Mouse (Mus musculus): Measurements from ENCODE around the gene Map7d1. TPM values are rescaled to one million over a fixed set of nuclear protein-coding genes. Genes with fewer than 3 reads are reported as not detected.

The Map7d1 gene
- polyA plus RNA-seq, 1 experiment from 2014 or later = 64.2 TPM

- no peaks in the 10 kb centered on the region for H3K9me3 ChIP-seq (ENCODE audit: control insufficient read depth, low read length)
- H3K4me1 ChIP-seq (ENCODE audit: control insufficient read depth, insufficient read depth, low read length) = peaks cover 20% of the 10 kb centered on the region
- peaks cover 37% of the 10 kb centered on the region for H3K36me3 ChIP-seq (ENCODE audit: control insufficient read depth, insufficient read depth, low read length)
- 0 out of 2 replicates have a peak overlapping the region, but pooled peaks have one; percentile 4 for H3K4me2 ChIP-seq (ENCODE audit: low read depth, low read length)
- H3K27me3 ChIP-seq (replicated peaks; ENCODE audit: control insufficient read depth, insufficient read depth, low read length) = no peaks in the 10 kb centered on the region
- DNase-seq (ENCODE audit: low spot score) (peak; percentile 16), ATAC-seq (ENCODE audit: low read depth) (no peak)
- WGBS = 79% methylated on average over 3 of the region's 3 CpGs
- H3K4me3 ChIP-seq (ENCODE audit: low read depth, low read length) = no peak overlapping the region
- no peak overlapping the region for H3K27ac ChIP-seq (replicated peaks; ENCODE audit: low read depth, low read length)
- no peak overlapping the region for H3K9ac ChIP-seq (ENCODE audit: low read depth, low read length)
Observed at GRCm38 (mm10) chr4:126197485-126197884, 58.7 kb downstream of the Map7d1 start.

GRCm38 (mm10) chr4:126194916-126195315 is 61.2 kb downstream of the Map7d1 start:
- H3K9ac ChIP-seq (ENCODE audit: low read depth, low read length) = no peak overlapping the region
- no peaks in the 10 kb centered on the region for H3K27me3 ChIP-seq (replicated peaks; ENCODE audit: control insufficient read depth, insufficient read depth, low read length)
- peaks cover 54% of the 10 kb centered on the region for H3K36me3 ChIP-seq (ENCODE audit: control insufficient read depth, insufficient read depth, low read length)
- no peak overlapping the region for H3K27ac ChIP-seq (replicated peaks; ENCODE audit: low read depth, low read length)
- ATAC-seq (ENCODE audit: low read depth) = no peak
- no peaks in the 10 kb centered on the region for H3K9me3 ChIP-seq (ENCODE audit: control insufficient read depth, low read length)
- 87% methylated on average over 4 of the region's 4 CpGs for WGBS
- no peak for DNase-seq (ENCODE audit: low spot score)
- H3K4me2 ChIP-seq (ENCODE audit: low read depth, low read length) = no peak overlapping the region
- H3K4me1 ChIP-seq (ENCODE audit: control insufficient read depth, insufficient read depth, low read length) = peaks cover 8% of the 10 kb centered on the region
- H3K4me3 ChIP-seq (ENCODE audit: low read depth, low read length) = no peak overlapping the region

- H3K4me1 ChIP-seq (ENCODE audit: control insufficient read depth, insufficient read depth, low read length) = 0 out of 2 replicates have a peak, but pooled peaks cover 4% of the 10 kb centered on the region
- DNase-seq (ENCODE audit: low spot score) (no peak), ATAC-seq (ENCODE audit: low read depth) (no peak)
- no peak overlapping the region for H3K27ac ChIP-seq (replicated peaks; ENCODE audit: low read depth, low read length)
- no peak overlapping the region for H3K9ac ChIP-seq (ENCODE audit: low read depth, low read length)
- peaks cover 53% of the 10 kb centered on the region for H3K36me3 ChIP-seq (ENCODE audit: control insufficient read depth, insufficient read depth, low read length)
- H3K9me3 ChIP-seq (ENCODE audit: control insufficient read depth, low read length) = no peaks in the 10 kb centered on the region
- no peaks in the 10 kb centered on the region for H3K27me3 ChIP-seq (replicated peaks; ENCODE audit: control insufficient read depth, insufficient read depth, low read length)
- H3K4me3 ChIP-seq (ENCODE audit: low read depth, low read length) = no peak overlapping the region
- H3K4me2 ChIP-seq (ENCODE audit: low read depth, low read length) = no peak overlapping the region
Observed at GRCm38 (mm10) chr4:126194216-126194615, 61.9 kb downstream of the Map7d1 start.

GRCm38 (mm10) chr4:126190636-126191035 is 65.5 kb downstream of the Map7d1 start:
- H3K27me3 ChIP-seq (replicated peaks; ENCODE audit: control insufficient read depth, insufficient read depth, low read length) = no peaks in the 10 kb centered on the region
- no peak overlapping the region for H3K27ac ChIP-seq (replicated peaks; ENCODE audit: low read depth, low read length)
- no peak for DNase-seq (ENCODE audit: low spot score)
- H3K4me2 ChIP-seq (ENCODE audit: low read depth, low read length) = no peak overlapping the region
- H3K4me3 ChIP-seq (ENCODE audit: low read depth, low read length) = no peak overlapping the region
- H3K9me3 ChIP-seq (ENCODE audit: control insufficient read depth, low read length) = no peaks in the 10 kb centered on the region
- H3K36me3 ChIP-seq (ENCODE audit: control insufficient read depth, insufficient read depth, low read length) = peaks cover 65% of the 10 kb centered on the region
- no peaks in the 10 kb centered on the region for H3K4me1 ChIP-seq (ENCODE audit: control insufficient read depth, insufficient read depth, low read length)
- ATAC-seq (ENCODE audit: low read depth) = peak; percentile 5; the same call in 1 of the 2 replicates
- 91% methylated on average over 2 of the region's 2 CpGs for WGBS
- no peak overlapping the region for H3K9ac ChIP-seq (ENCODE audit: low read depth, low read length)

GRCm38 (mm10) chr4:126187096-126187495 is 69.0 kb downstream of the Map7d1 start:
- DNase-seq (ENCODE audit: low spot score) = no peak
- Histone ChIP-seq H3K27ac (replicated peaks; ENCODE audit: low read depth, low read length) (no peak overlapping the region), H3K9ac (ENCODE audit: low read depth, low read length) (no peak overlapping the region), H3K4me3 (ENCODE audit: low read depth, low read length) (no peak overlapping the region), H3K4me2 (ENCODE audit: low read depth, low read length) (no peak overlapping the region), H3K36me3 (ENCODE audit: control insufficient read depth, insufficient read depth, low read length) (peaks cover 64% of the 10 kb centered on the region), H3K9me3 (ENCODE audit: control insufficient read depth, low read length) (no peaks in the 10 kb centered on the region), H3K4me1 (ENCODE audit: control insufficient read depth, insufficient read depth, low read length) (no peaks in the 10 kb centered on the region), H3K27me3 (replicated peaks; ENCODE audit: control insufficient read depth, insufficient read depth, low read length) (no peaks in the 10 kb centered on the region)
- 90% methylated on average over 3 of the region's 3 CpGs for WGBS
- no peak for ATAC-seq (ENCODE audit: low read depth)

GRCm38 (mm10) chr4:126183034-126183433 is 73.1 kb downstream of the Map7d1 start:
- Histone ChIP-seq H3K27me3 (replicated peaks; ENCODE audit: control insufficient read depth, insufficient read depth, low read length) (no peaks in the 10 kb centered on the region), H3K4me3 (ENCODE audit: low read depth, low read length) (no peak overlapping the region), H3K9ac (ENCODE audit: low read depth, low read length) (no peak overlapping the region), H3K4me1 (ENCODE audit: control insufficient read depth, insufficient read depth, low read length) (0 out of 2 replicates have a peak, but pooled peaks cover 3% of the 10 kb centered on the region), H3K36me3 (ENCODE audit: control insufficient read depth, insufficient read depth, low read length) (peaks cover 70% of the 10 kb centered on the region), H3K27ac (replicated peaks; ENCODE audit: low read depth, low read length) (no peak overlapping the region), H3K9me3 (ENCODE audit: control insufficient read depth, low read length) (no peaks in the 10 kb centered on the region), H3K4me2 (ENCODE audit: low read depth, low read length) (no peak overlapping the region)
- 86% methylated on average over 5 of the region's 5 CpGs for WGBS
- ATAC-seq (ENCODE audit: low read depth) = no peak
- no peak for DNase-seq (ENCODE audit: low spot score)

Other genes starting within 250 kb of the Map7d1 start
- 0.51 and 0.85 TPM in 2 replicates for gene Csf3r, start 231.8 kb downstream of the Map7d1 start, polyA plus RNA-seq (2014; fragmentation: Nextera tagmentation; extraction: Ambion mirVana)
- 128 and 133 TPM in 2 replicates for gene Mrps15, start 209.4 kb downstream of the Map7d1 start, polyA plus RNA-seq (2014; fragmentation: Nextera tagmentation; extraction: Ambion mirVana)
- 13.7 and 17.5 TPM in 2 replicates for gene Oscp1, start 197.8 kb downstream of the Map7d1 start, polyA plus RNA-seq (2014; fragmentation: Nextera tagmentation; extraction: Ambion mirVana)
- 52.0 and 54.1 TPM in 2 replicates for gene Lsm10, start 159.7 kb downstream of the Map7d1 start, polyA plus RNA-seq (2014; fragmentation: Nextera tagmentation; extraction: Ambion mirVana)
- 26.8 and 32.1 TPM in 2 replicates for gene Stk40, start 152.4 kb downstream of the Map7d1 start, polyA plus RNA-seq (2014; fragmentation: Nextera tagmentation; extraction: Ambion mirVana)
- gene Eva1b, start 108.6 kb downstream of the Map7d1 start, polyA plus RNA-seq (2014; fragmentation: Nextera tagmentation; extraction: Ambion mirVana) = 78.9 and 81.7 TPM in 2 replicates
- 7.8 and 7.9 TPM in 2 replicates for gene Sh3d21, start 92.9 kb downstream of the Map7d1 start, polyA plus RNA-seq (2014; fragmentation: Nextera tagmentation; extraction: Ambion mirVana)
- 185 and 198 TPM in 2 replicates for gene Thrap3, start 53.6 kb downstream of the Map7d1 start, polyA plus RNA-seq (2014; fragmentation: Nextera tagmentation; extraction: Ambion mirVana)
- gene Trappc3, start 6.0 kb upstream of the Map7d1 start, polyA plus RNA-seq (2014; fragmentation: Nextera tagmentation; extraction: Ambion mirVana) = 32.9 and 33.0 TPM in 2 replicates
- 78.9 and 83.0 TPM in 2 replicates for gene Col8a2, start 30.4 kb upstream of the Map7d1 start, polyA plus RNA-seq (2014; fragmentation: Nextera tagmentation; extraction: Ambion mirVana)
- 49.7 and 60.1 TPM in 2 replicates for gene Adprhl2, start 65.4 kb upstream of the Map7d1 start, polyA plus RNA-seq (2014; fragmentation: Nextera tagmentation; extraction: Ambion mirVana)
- gene Tekt2, start 69.3 kb upstream of the Map7d1 start, polyA plus RNA-seq (2014; fragmentation: Nextera tagmentation; extraction: Ambion mirVana) = 13.9 and 15.4 TPM in 2 replicates
- 11.9 and 12.9 TPM in 2 replicates for gene Ago3, start 173.2 kb upstream of the Map7d1 start, polyA plus RNA-seq (2014; fragmentation: Nextera tagmentation; extraction: Ambion mirVana)
- 6.9 and 7.0 TPM in 2 replicates for gene Ago1, start 212.2 kb upstream of the Map7d1 start, polyA plus RNA-seq (2014; fragmentation: Nextera tagmentation; extraction: Ambion mirVana)

Data from embryonic facial prominence, embryonic 14.5 days (tissue).